Mouse (Mus musculus) embryonic facial prominence, embryonic 10.5 days (tissue): ENCODE measurements around the gene Tbck. TPM values are rescaled to one million over a fixed set of nuclear protein-coding genes. Genes with fewer than 3 reads are reported as not detected.

Experiments
- DNase-seq: peaks from one replicate; pipeline ENCODE4 v3.0.0-alpha.2; 2017; ENCODE audit warnings: low spot score
- H3K27ac ChIP-seq: fragments of 300-500 bp; sonication (generic); replicated peaks from 2 replicates; pipeline ENCODE4 v1.5.1; 2016; ENCODE audit warnings: mild to moderate bottlenecking
- H3K27me3 ChIP-seq: fragments of 300-500 bp; sonication (generic); replicated peaks from 2 replicates; pipeline ENCODE4 v1.6.1; 2016; ENCODE audit warnings: low read depth, mild to moderate bottlenecking; ENCODE audit not compliant: poor library complexity, severe bottlenecking
- H3K36me3 ChIP-seq: fragments of 300-500 bp; sonication (generic); replicated peaks from 2 replicates; pipeline ENCODE4 v1.6.1; 2016; ENCODE audit warnings: mild to moderate bottlenecking, moderate library complexity
- H3K4me1 ChIP-seq: fragments of 300-500 bp; sonication (generic); 2 replicates; pipeline ENCODE4 v1.6.1; 2016
- H3K4me3 ChIP-seq: fragments of 300-500 bp; sonication (generic); 2 replicates; pipeline ENCODE4 v1.5.1; 2016; ENCODE audit warnings: mild to moderate bottlenecking, moderate library complexity
- H3K9me3 ChIP-seq: fragments of 300-500 bp; sonication (generic); 2 replicates; pipeline ENCODE4 v1.6.1; 2016; ENCODE audit warnings: mild to moderate bottlenecking
- WGBS: fragments of 180-500 bp; shearing (Covaris S2); methylation state at CpG from one replicate; pipeline ENCODE4 v1.1.7; 2016; 5-methylcytosine and 5-hydroxymethylcytosine counted together
- polyA plus RNA-seq: library from polyadenylated mRNA; unstranded; fragments of >200 nt; fragmentation: Nextera tagmentation; extraction: Ambion mirVana; gene quantifications from 2 replicates; pipeline ENCODE4 v1.2.1, GENCODE M21; 2016

Gene Tbck
- polyA plus RNA-seq: 23.0 and 23.2 TPM in 2 replicates

DNA sequence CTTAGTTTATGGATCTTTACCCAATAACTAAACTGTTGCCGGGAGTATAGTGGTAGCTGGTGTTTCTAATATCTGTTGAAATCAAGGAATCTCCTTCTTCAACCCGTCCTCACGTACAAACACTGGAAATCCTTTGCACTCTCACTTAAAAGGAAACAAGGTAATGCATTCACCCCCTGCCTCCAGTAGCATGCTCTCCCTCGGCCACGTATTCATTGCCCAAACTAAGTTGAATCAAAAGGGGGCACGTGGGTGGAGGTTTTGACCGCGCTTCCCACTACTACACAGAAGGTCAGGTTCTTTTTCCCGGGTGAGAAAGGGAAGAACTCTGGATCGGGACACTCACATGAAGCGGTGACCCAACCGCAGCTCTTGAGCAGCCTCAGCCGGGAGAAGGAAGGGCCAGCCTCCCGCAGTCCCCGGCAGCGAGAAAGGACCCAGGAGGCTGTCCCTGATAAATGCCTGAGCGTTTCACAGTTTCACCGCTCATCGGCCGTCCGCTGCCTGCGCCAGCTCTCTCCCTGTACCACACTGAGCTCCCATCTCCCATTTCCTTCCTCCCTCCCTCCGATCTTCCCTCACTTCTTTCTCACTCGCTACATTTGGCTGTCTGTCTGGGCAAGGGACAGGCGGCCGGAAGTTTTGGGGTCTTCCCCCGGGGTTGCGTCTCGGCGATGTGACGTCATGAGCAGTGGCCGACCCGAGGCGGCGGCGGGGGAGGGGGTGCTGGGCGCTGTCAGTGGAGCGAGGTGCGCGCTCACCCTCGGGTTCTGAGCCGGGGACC, at the start of gene Tbck:
Gene Tbck (plus strand): TSS at position 698 of the 784 bp plus-strand sequence.
- Histone ChIP-seq H3K27ac (peak within 1 kb of the TSS; percentile 99), H3K9me3 (no peaks in the 10 kb centered on the region), H3K27me3 (no peaks in the 10 kb centered on the region), H3K4me3 (peak within 1 kb of the TSS; percentile 82), H3K4me1 (peaks cover 19% of the 10 kb centered on the region), H3K36me3 (peaks cover 17% of the 10 kb centered on the region)
- DNase-seq: peak; percentile 94
- WGBS: under 1% methylated on average over 42 of the region's 42 CpGs

DNA sequence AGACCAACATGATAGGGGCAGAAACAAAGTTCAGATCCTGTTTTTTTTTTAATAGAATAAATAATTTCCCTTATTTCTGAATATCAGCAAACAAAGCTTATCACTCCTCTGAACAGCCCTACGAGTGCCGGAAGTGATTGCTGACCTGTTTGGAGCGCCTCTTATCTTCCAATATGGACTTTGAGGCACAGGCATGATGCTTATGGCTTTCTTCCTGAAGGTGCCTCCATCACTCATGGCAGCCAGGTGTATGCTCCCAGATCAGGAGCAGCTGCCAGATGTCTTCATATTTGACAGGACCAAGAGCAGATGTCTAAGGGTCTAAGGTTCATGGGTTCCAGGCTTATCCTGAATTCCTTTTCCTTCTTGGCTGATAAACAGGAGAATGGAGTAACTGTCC, 46.9 kb upstream of the Tbck start:
- Histone ChIP-seq H3K4me1 (no peaks in the 10 kb centered on the region), H3K9me3 (no peaks in the 10 kb centered on the region), H3K27ac (no peak overlapping the region), H3K4me3 (no peak overlapping the region), H3K27me3 (no peaks in the 10 kb centered on the region), H3K36me3 (no peaks in the 10 kb centered on the region)
- no peak for DNase-seq
- 93% methylated on average over 3 of the region's 3 CpGs for WGBS

DNA sequence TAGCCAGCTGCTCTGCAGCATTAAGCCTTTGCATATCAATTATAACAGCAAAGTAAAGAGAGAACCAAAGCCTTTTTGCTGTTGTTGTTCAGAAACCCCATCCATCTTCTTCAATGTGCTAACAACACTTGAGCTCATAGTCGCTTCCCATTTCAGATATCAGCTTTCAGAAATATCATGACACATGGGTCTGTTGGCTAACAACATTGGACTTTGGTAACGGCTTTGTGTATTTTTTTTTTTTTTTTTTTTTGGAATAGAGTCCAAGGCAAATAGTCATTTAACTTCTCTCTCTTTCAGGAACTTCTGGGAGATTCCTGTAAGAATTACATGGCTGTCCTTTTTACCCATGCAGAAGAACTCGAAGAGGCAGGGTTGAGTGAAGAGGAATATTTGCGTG, 39.9 kb upstream of the Tbck start:
- Histone ChIP-seq H3K27ac (no peak overlapping the region), H3K9me3 (no peaks in the 10 kb centered on the region), H3K36me3 (no peaks in the 10 kb centered on the region), H3K27me3 (no peaks in the 10 kb centered on the region), H3K4me3 (no peak overlapping the region), H3K4me1 (no peaks in the 10 kb centered on the region)
- 89% methylated on average over 4 of the region's 4 CpGs for WGBS
- no peak for DNase-seq

DNA sequence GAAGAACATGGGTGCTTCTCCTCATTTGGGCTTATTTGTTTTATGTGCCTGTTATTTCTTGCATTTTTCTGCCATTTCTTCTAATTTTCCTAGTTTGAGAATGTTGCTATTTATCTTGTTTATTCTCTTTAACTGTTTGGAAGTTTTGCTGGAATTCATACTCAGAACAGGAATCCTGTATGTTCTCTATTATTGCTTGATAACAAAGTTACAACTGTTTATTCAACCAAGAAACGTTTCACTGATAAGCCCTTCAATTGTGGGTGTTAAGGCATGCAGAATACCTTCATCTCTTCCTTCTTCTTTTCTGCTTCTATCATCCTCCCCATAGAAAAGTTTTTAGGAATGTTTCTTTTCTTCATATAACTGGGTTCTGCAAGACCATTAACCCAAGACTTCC, 37.1 kb upstream of the Tbck start:
- Histone ChIP-seq H3K9me3 (no peaks in the 10 kb centered on the region), H3K4me1 (no peaks in the 10 kb centered on the region), H3K27ac (no peak overlapping the region), H3K36me3 (no peaks in the 10 kb centered on the region), H3K27me3 (no peaks in the 10 kb centered on the region), H3K4me3 (no peak overlapping the region)
- DNase-seq: no peak
- 55% methylated on average over 1 of the region's 1 CpGs for WGBS

DNA sequence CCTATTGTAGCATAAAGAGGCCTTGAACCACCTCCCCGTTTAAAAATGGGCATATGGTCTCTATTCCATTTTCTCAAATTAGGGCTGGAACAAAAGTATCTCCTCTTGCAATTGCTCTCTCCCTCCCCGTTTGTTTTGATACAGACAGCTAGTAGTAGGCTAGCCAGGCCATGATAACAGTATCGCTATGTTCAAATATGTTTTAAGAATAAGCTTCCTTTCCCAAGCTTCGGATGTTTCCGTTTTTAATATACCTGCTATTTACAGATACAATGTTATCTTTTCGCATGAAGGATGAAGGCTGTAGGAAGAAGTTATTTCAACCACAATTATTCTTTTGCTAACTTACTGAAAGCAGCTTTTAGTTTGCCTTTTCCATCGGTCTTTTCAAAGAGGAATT, 34.6 kb upstream of the Tbck start:
- WGBS: 91% methylated on average over 7 of the region's 7 CpGs
- no peak overlapping the region for H3K27ac ChIP-seq

DNA sequence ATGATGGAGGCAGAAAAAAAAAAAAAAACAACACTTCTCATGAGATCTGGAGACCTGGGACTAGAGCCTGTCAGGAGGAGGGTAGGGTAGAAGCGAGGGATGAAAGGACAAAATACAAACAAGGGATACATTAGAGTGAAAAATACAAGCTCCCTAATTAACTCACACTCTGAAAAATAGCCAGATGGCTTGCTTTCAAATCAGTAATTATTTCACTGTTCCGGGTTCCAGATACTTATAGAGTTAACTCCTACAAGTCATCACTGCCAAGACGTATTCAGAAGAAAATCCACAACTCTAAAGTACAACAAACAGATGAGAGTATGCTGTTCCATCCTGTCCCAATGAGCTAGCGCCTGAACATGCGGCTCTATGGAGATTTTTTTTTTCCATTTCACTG, 33.8 kb upstream of the Tbck start:
- no peak overlapping the region for H3K27ac ChIP-seq
- no peaks in the 10 kb centered on the region for H3K36me3 ChIP-seq
- no peaks in the 10 kb centered on the region for H3K9me3 ChIP-seq
- no peak overlapping the region for H3K4me3 ChIP-seq
- no peaks in the 10 kb centered on the region for H3K27me3 ChIP-seq
- H3K4me1 ChIP-seq: no peaks in the 10 kb centered on the region
- WGBS: 86% methylated on average over 5 of the region's 5 CpGs
- no peak for DNase-seq

More for the DNA sequence above, 34.6 kb upstream of the Tbck start:
- no peak for DNase-seq
- Histone ChIP-seq H3K4me1 (no peaks in the 10 kb centered on the region), H3K4me3 (no peak overlapping the region), H3K36me3 (no peaks in the 10 kb centered on the region), H3K9me3 (no peaks in the 10 kb centered on the region), H3K27me3 (no peaks in the 10 kb centered on the region)

DNA sequence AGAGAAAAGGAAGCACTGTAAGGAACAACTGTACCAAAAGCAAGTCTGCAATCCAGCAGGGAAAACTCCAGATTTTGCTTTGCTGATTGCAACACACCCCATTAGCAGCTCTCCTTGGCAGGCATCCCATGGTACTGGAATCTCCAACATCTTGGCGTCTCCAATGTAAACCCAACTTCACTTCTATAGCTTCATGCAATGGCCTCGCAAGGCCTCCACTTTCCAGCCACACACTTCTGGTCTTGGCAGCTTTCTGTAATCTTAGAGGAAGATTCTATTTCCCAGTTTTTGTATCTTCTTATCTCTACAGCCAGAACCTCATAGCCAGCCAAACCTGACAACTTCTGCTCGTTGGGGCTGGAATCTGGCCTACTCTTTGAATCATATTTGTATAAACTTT, 32.2 kb upstream of the Tbck start:
- no peak overlapping the region for H3K27ac ChIP-seq
- H3K4me3 ChIP-seq: no peak overlapping the region

DNA sequence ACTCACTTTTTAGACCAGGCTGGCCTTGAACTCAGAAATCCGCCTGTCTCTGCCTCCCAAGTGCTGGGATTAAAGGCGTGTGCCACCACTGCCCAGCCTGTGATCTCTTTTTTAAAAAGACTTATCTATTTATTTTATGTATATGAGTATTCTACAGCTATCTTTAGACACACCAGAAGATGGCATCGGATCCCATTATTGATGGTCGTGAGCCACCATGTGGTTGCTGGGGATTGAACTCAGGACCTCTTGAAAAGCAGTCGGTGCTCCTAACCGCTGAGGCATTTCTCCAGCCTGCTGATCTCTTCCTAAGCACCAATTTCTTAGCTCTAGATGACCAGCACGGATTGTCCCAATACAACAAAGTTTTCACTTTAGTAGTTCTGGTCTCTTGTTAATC, 30.0 kb upstream of the Tbck start:
- Histone ChIP-seq H3K9me3 (no peaks in the 10 kb centered on the region), H3K27ac (no peak overlapping the region), H3K36me3 (peaks cover 15% of the 10 kb centered on the region), H3K27me3 (no peaks in the 10 kb centered on the region), H3K4me3 (no peak overlapping the region), H3K4me1 (no peaks in the 10 kb centered on the region)
- WGBS: 91% methylated on average over 7 of the region's 7 CpGs
- DNase-seq: no peak

More for the DNA sequence above, 32.2 kb upstream of the Tbck start:
- WGBS: 86% methylated on average over 3 of the region's 3 CpGs
- Histone ChIP-seq H3K36me3 (peaks cover 9% of the 10 kb centered on the region), H3K4me1 (no peaks in the 10 kb centered on the region), H3K27me3 (no peaks in the 10 kb centered on the region), H3K9me3 (no peaks in the 10 kb centered on the region)
- DNase-seq: no peak

DNA sequence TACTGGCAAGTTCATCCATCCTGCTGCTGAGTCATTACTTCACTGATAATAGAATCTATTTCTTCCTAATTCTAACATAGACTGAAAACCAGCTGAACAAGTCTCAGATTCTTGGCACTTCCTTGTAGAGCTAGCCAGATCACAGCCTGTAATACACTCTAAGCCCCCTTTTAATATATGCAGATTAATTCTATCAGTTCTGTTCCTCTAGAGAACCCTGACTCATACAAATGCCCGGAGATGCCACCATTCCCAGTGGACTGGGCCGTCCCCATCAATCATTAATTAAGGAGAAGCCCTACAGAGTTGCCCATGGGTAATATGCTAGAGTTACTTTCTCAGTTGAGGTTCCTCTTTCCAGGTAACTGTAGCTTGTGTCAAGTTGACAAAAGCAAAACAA, 28.0 kb upstream of the Tbck start:
- H3K4me3 ChIP-seq: no peak overlapping the region
- WGBS: 87% methylated on average over 2 of the region's 2 CpGs
- DNase-seq: no peak
- H3K9me3 ChIP-seq: no peaks in the 10 kb centered on the region
- H3K4me1 ChIP-seq: no peaks in the 10 kb centered on the region
- H3K36me3 ChIP-seq: peaks cover 35% of the 10 kb centered on the region
- no peaks in the 10 kb centered on the region for H3K27me3 ChIP-seq
- H3K27ac ChIP-seq: no peak overlapping the region

DNA sequence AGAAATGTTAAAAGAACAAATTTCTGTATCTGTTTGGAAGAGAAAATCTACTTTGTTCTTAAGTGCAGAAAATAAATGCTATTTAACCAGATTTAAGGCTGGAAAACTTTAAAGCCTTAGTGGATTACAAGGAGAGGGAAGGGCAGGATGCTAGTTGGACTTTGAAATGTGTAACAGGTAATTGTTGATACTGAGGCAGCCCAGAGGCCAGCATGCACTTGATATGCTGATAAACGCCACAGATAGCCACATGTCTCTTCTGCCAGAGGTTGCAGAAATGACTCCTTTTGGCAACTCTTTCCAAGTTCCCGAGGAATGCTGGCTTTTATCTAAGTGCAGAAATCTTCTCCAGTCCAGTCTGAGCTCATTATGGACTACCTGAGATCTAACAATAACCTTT, 6.5 kb upstream of the Tbck start:
- peaks cover 3% of the 10 kb centered on the region for H3K4me1 ChIP-seq
- peaks cover 43% of the 10 kb centered on the region for H3K36me3 ChIP-seq
- no peaks in the 10 kb centered on the region for H3K27me3 ChIP-seq
- no peak overlapping the region for H3K27ac ChIP-seq
- no peak overlapping the region for H3K4me3 ChIP-seq
- no peaks in the 10 kb centered on the region for H3K9me3 ChIP-seq
- no peak for DNase-seq
- 85% methylated on average over 2 of the region's 2 CpGs for WGBS

DNA sequence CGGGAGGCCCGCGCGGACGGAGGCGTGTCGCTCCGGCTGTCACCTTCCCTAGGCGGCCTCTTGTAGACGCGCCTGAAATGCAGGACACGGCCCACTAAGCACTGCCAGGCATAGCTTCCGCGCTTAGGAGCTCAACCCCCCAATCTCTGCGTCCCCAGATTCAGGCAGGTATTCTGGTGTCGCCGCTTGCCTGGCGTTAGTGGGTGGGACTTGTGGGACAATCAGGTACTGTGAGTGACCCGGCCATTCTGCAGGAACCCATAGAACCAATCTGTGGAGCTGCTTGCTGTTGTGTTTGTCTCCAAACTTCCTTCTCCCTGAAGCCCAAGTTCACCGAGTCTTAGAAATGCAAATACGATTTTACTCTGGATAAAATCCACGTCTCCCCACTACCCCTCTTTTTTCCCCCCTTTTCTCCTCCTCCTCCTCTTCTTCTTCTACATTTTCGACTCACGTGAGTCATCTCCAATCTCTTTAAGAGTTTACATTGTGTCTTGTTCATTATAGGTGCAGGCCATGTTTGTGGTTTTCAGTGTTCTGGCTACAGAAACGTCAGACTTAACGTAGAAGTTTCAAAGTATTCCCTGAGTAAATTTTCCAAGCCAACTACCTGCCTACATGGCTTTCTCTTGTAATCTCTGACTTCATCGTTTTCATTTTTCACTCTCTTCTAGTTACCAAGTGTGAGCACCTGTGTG, 436 bp downstream of the Tbck start, which contains the start of gene Aimp1:
Gene Aimp1 (minus strand): TSS at position 140 of the 698 bp plus-strand sequence.
- no peak for DNase-seq
- Histone ChIP-seq H3K27me3 (no peaks in the 10 kb centered on the region), H3K27ac (peak within 1 kb of the TSS; percentile 99), H3K36me3 (peaks cover 14% of the 10 kb centered on the region), H3K9me3 (no peaks in the 10 kb centered on the region), H3K4me3 (peak within 1 kb of the TSS; percentile 82), H3K4me1 (peaks cover 19% of the 10 kb centered on the region)
- WGBS: 3% methylated on average over 27 of the region's 27 CpGs

DNA sequence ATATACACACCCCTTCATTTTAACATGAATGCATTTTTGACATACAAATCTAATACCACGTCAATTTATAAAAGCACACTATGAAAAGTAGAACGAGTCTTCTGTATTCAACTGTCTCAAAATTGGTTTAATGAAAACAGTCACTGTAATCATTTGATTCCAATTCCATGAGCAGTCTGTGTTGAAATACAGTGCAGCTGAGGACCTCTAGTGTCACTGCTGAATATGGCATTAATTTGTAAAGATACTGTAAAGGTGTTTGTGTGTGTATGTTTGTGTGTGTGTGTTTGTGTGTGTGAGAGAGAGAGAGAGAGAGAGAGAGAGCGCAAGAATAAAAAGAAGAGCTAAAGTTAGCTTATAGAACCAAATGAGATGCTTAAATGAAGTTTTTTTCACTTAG, 17.4 kb downstream of the Tbck start:
- no peak for DNase-seq

DNA sequence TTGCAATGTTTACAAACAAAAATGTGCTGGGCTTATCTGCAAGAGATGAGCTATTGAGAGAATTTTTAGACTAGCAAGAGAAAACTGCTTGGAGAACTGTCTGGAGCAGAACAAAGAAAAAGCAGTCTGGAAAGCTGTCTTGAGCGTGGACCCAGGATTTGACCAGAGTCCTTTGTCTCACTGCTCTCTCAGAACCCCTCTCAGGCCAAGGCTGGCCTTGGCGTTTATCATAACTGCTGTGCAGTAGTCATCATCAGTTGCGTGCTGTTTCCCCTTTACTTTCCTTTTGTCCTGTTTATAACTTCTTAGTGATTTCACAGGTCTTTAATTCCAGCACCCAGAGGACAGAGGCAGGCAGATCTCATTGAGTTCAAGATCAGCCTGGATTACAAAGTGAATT, 20.3 kb downstream of the Tbck start:
- Histone ChIP-seq H3K9me3 (no peaks in the 10 kb centered on the region), H3K27ac (no peak overlapping the region), H3K36me3 (0 out of 2 replicates have a peak, but pooled peaks cover 3% of the 10 kb centered on the region), H3K4me3 (no peak overlapping the region), H3K4me1 (no peaks in the 10 kb centered on the region), H3K27me3 (no peaks in the 10 kb centered on the region)
- DNase-seq: no peak
- 90% methylated on average over 3 of the region's 3 CpGs for WGBS

More for the DNA sequence above, 17.4 kb downstream of the Tbck start:
- no peak overlapping the region for H3K27ac ChIP-seq
- H3K4me1 ChIP-seq: no peaks in the 10 kb centered on the region
- H3K9me3 ChIP-seq: no peaks in the 10 kb centered on the region
- H3K36me3 ChIP-seq: 0 out of 2 replicates have a peak, but pooled peaks cover 3% of the 10 kb centered on the region
- no peaks in the 10 kb centered on the region for H3K27me3 ChIP-seq
- 84% methylated on average over 3 of the region's 3 CpGs for WGBS
- H3K4me3 ChIP-seq: no peak overlapping the region
